Mouse (Mus musculus) spleen, postnatal 0 days (tissue): Measurements from ENCODE around the gene Tdrd3. TPM values are rescaled to one million over a fixed set of nuclear protein-coding genes. Genes with fewer than 3 reads are reported as not detected.

Experiments
- polyA plus RNA-seq: library from polyadenylated mRNA; unstranded; fragments of >200 nt; fragmentation: Nextera tagmentation; extraction: Ambion mirVana; gene quantifications from 2 replicates; pipeline ENCODE4 v1.2.1, GENCODE M21; 2015

Tdrd3 gene
- 10.9 and 12.4 TPM in 2 replicates for polyA plus RNA-seq

GRCm38 (mm10) chr14:87415808-87416721 is at the start of gene Tdrd3:
Tdrd3 (plus strand) TSS chr14:87416639.

